Mouse (Mus musculus) cortical plate, adult 2 months (tissue): ENCODE data around the gene Samd4b.

Experiments
- CTCF ChIP-seq: fragments of 200-500 bp; IDR thresholded peaks from 2 replicates; pipeline ENCODE4 v1.5.1; 2011; ENCODE audit warnings: mild to moderate bottlenecking, control low read depth, low read length; ENCODE audit not compliant: insufficient read depth; ENCODE audit errors: extremely low read depth
- POLR2A ChIP-seq: fragments of 200-500 bp; IDR thresholded peaks from 2 replicates; pipeline ENCODE4 v1.6.1; 2011; ENCODE audit warnings: mild to moderate bottlenecking, low read length, control low read depth; ENCODE audit not compliant: insufficient read depth; ENCODE audit errors: extremely low read depth

DNA sequence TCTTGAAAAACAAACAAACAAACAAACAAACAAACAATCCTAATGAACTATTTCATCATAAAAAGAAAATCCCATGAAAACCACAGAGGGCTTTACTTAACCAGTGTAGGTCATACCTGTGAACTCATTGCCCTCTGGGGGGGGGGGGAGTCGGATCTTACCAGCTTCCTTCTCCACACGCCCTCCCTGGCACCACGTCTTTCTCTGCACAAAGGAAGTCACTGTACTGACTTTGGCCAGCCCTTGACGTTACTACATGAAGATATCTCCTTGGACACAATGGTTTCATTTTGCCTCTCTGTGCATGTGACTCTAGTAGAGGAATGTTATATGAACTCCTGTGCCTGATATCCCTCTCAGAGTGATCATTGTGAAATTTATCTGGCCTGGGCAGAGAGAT is 36.2 kb upstream of the Samd4b start:
- TF ChIP-seq CTCF, result no peak
- TF ChIP-seq POLR2A, result no peak
